Mouse (Mus musculus) left cerebral cortex, adult 11 months (tissue): Measurements from ENCODE around the gene Neurl2.

ENCODE experiments used
- DNase-seq: peaks from one replicate; pipeline ENCODE4 v3.0.0; 2022; ENCODE audit warnings: low spot score

The Neurl2 gene

GRCm38 (mm10) chr2:164785481-164786387, 47.5 kb downstream of the Neurl2 start, which contains the start of gene Snx21:
TSS of gene Snx21 (plus strand) at chr2:164785823.
- DNase-seq: peak; percentile 83

DNA sequence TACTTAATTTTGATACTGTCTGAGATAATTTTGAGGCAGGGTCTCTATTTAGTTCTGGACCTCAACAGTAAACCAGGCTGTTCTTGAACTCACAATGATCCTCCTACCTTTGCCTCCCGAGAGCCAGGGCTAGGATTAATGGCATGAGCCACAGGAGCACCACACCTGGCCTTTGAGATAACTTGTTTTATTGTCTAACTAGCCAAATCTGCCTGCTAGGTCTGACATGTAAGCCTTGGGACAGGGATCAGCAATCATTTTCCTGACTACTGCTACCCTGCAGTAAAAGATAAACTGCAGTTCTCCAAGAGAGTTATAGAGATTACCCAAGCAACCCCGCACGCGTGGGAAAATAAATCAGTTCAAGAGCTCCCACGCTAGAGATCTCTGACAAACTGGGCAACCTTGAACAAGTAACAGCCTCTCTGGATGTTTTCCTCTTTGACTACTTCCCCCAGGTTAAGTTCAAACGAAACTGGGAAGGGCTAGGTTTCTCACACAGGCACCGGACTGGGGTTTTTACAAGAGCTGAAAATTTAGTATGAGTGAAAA, 48.3 kb downstream of the Neurl2 start:
- no peak for DNase-seq

- DNase-seq: no peak
These were observed 49.2 kb downstream of the Neurl2 start for GRCm38 (mm10) chr2:164783926-164784581.

DNA sequence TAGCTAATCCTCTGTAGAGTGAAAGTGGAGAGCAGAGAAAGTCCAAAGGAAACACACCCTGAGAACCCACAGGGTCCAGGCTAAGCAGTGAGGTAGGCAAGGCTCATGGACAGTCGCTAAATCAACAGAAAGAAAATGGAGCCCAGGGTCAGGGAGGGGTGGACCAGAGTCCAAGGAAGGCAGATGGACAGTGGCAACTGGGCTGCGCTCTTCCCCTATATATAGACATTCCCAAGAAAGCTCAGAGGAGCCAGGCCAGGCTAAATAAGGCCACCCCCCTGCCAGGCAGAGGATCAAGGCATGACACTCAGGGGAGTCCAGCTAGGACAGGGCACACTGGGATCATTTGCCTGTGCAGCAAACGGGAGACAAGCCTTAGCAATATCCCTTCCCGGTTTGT, 51.4 kb downstream of the Neurl2 start:
- DNase-seq: no peak
